Mouse (Mus musculus): Measurements from ENCODE around the gene Tmem18.

DNA sequence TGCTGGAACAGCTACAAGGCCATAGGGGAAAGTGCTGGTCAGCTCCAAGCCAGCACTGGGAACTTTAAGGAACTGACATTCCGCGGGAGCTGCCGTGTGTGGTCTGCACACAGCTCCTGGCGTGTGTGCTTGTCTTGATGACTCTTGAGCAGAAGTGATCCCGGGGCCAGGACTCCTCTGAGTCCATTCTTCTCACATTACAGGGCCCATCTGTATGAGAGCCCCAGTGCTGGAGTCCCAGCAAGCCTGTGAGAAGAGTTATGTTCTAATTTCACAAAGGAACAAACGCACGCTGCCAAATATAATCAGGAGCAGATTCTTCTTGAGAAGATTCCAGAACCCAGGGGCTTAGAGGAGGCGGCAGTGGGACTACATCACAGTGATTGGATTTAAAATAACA lies 34.2 kb downstream of the Tmem18 start:
- TF ChIP-seq CTCF (IDR thresholded peaks at IDR 0.05; ENCODE audit: control insufficient read depth, insufficient read depth, low read length) (no peak), POLR2A (IDR thresholded peaks at IDR 0.05; ENCODE audit: borderline replicate concordance, control insufficient read depth, low read depth, low read length) (no peak)
